In genomic region chr14:25202312-25202711, GRCm38 (mm10) we compare ENCODE assay signal across 15 mouse cellular contexts.
DNase-seq lines count a peak whose midpoint lies in the region; ATAC-seq and TF ChIP-seq lines count a peak whose summit lies in the region.
"Had no signal": no experiment of that assay in that cellular context is flagged by ENCODE, and none has a peak within 500 bp of the region (broad histone marks: within the 10 kb centered on the region; RNA-seq: fewer than 3 reads in every experiment).

No protein-coding gene starts in this region.

- H3K4me2 ChIP-seq in liver, embryonic 12.5 days: no peak overlapping the region
- H3K4me2 ChIP-seq: heart, embryonic 15.5 days; hindbrain, embryonic 14.5 days; midbrain, embryonic 15.5 days; neural tube, embryonic 12.5 days had no signal

- peak; percentile 38 for TF ChIP-seq CTCF in gastrocnemius, adult 2 months (IDR thresholded peaks at IDR 0.05)
- peak; percentile 21; the same call in 1 of the 2 replicates for TF ChIP-seq CTCF in liver, adult 2 months (IDR thresholded peaks at IDR 0.05; ENCODE audit: low read depth, low read length)
- peak; percentile 54 for TF ChIP-seq CTCF in cerebellum, adult 2 months (IDR thresholded peaks at IDR 0.05; ENCODE audit: borderline replicate concordance, insufficient read depth, low read depth, low read length)

- no peak overlapping the region for H3K27ac ChIP-seq in gastrocnemius, adult 2 months
- no peak overlapping the region for H3K27ac ChIP-seq in liver, adult 2 months (replicated peaks; ENCODE audit: insufficient read depth, low read depth, low read length)
- H3K27ac ChIP-seq in liver, embryonic 12.5 days: no peak overlapping the region
- H3K27ac ChIP-seq in cerebellum, adult 2 months (ENCODE audit: insufficient read depth, low read length): no peak overlapping the region
- peak overlapping the region; percentile 14; the same call in 1 of the 2 replicates for H3K27ac ChIP-seq in limb, embryonic 10.5 days
- H3K27ac ChIP-seq: heart, embryonic 15.5 days; hindbrain, embryonic 14.5 days; midbrain, embryonic 15.5 days; neural tube, embryonic 12.5 days had no signal

- H3K36me3 ChIP-seq in liver, adult 2 months (ENCODE audit: control insufficient read depth, insufficient read depth, low read length): no peaks in the 10 kb centered on the region
- no peaks in the 10 kb centered on the region for H3K36me3 ChIP-seq in liver, embryonic 12.5 days
- no peaks in the 10 kb centered on the region for H3K36me3 ChIP-seq in limb, embryonic 10.5 days
- H3K36me3 ChIP-seq: heart, embryonic 15.5 days; midbrain, embryonic 15.5 days; neural tube, embryonic 12.5 days had no signal

- TF ChIP-seq POLR2A in liver, adult 2 months (IDR thresholded peaks at IDR 0.05; ENCODE audit: extremely low read depth, insufficient read depth, low read length): no peak
- no peak for TF ChIP-seq POLR2A in cerebellum, adult 2 months (IDR thresholded peaks at IDR 0.05; ENCODE audit: borderline replicate concordance, insufficient read depth, low read length)

- WGBS in liver, adult 2 months: 62% methylated on average over 2 of the region's 2 CpGs
- WGBS in liver, embryonic 12.5 days (ENCODE audit: insufficient replicate concordance): 51% methylated on average over 2 of the region's 2 CpGs
- 97% methylated on average over 2 of the region's 2 CpGs for WGBS in cerebellum, adult 2 months
- 76% methylated on average over 2 of the region's 2 CpGs for WGBS in limb, embryonic 10.5 days

- ATAC-seq in liver, embryonic 12.5 days: no peak
- ATAC-seq: midbrain, embryonic 15.5 days; Patski had no signal

- no peaks in the 10 kb centered on the region for H3K79me2 ChIP-seq in liver, adult 2 months (ENCODE audit: control insufficient read depth, insufficient read depth, low read length)

- intact Hi-C loops in gastrocnemius, adult 2 months (cut with DNase I): no loop called here
- intact Hi-C loops in gastrocnemius, postnatal 14 days (cut with DNase I; ENCODE audit: low total_unique reads): no loop called here

- no peak overlapping the region for H3K4me3 ChIP-seq in gastrocnemius, adult 2 months
- no peak overlapping the region for H3K4me3 ChIP-seq in liver, adult 2 months (ENCODE audit: insufficient read depth, low read depth, low read length)
- H3K4me3 ChIP-seq in liver, embryonic 12.5 days: no peak overlapping the region
- H3K4me3 ChIP-seq in cerebellum, adult 2 months (replicated peaks; ENCODE audit: insufficient read depth, low read depth, low read length): no peak overlapping the region
- no peak overlapping the region for H3K4me3 ChIP-seq in limb, embryonic 10.5 days
- H3K4me3 ChIP-seq: erythroblast, embryonic 14.5 days; heart, embryonic 15.5 days; midbrain, embryonic 15.5 days; neural tube, embryonic 12.5 days had no signal

- no peak overlapping the region for H3K9ac ChIP-seq in liver, adult 2 months (ENCODE audit: low read depth, low read length)
- no peak overlapping the region for H3K9ac ChIP-seq in liver, embryonic 12.5 days
- H3K9ac ChIP-seq: heart, embryonic 15.5 days; hindbrain, embryonic 14.5 days; midbrain, embryonic 15.5 days; neural tube, embryonic 12.5 days had no signal

- peaks cover 3% of the 10 kb centered on the region for H3K4me1 ChIP-seq in liver, adult 2 months (ENCODE audit: control insufficient read depth, insufficient read depth, low read length)
- H3K4me1 ChIP-seq in liver, embryonic 12.5 days: 0 out of 2 replicates have a peak, but pooled peaks cover under 1% of the 10 kb centered on the region
- peaks cover 35% of the 10 kb centered on the region for H3K4me1 ChIP-seq in cerebellum, adult 2 months (ENCODE audit: control insufficient read depth, insufficient read depth, low read length)
- H3K4me1 ChIP-seq in limb, embryonic 10.5 days: peaks cover 45% of the 10 kb centered on the region
- H3K4me1 ChIP-seq: neural tube, embryonic 12.5 days had no signal

- no peaks in the 10 kb centered on the region for H3K27me3 ChIP-seq in liver, adult 2 months (ENCODE audit: control insufficient read depth, insufficient read depth, low read length)
- no peaks in the 10 kb centered on the region for H3K27me3 ChIP-seq in liver, embryonic 12.5 days (replicated peaks)
- H3K27me3 ChIP-seq in cerebellum, adult 2 months (ENCODE audit: control insufficient read depth, insufficient read depth, low read length): no peaks in the 10 kb centered on the region
- no peaks in the 10 kb centered on the region for H3K27me3 ChIP-seq in limb, embryonic 10.5 days (ENCODE audit: low read depth, poor library complexity, severe bottlenecking)
- H3K27me3 ChIP-seq: heart, embryonic 15.5 days; midbrain, embryonic 15.5 days; neural tube, embryonic 12.5 days; Patski had no signal

- DNase-seq in gastrocnemius, adult 2 months: no peak
- no peak for DNase-seq in gastrocnemius, postnatal 14 days
- no peak for DNase-seq in liver, adult 2 months (ENCODE audit: extremely low read depth, low read depth, low spot score)
- peak; percentile 60 to 72 for DNase-seq in cerebellum, adult 2 months
- no peak for DNase-seq in limb, embryonic 10.5 days (ENCODE audit: low spot score)
- no peak for DNase-seq in testis, postnatal 10 days (ENCODE audit: low spot score)
- no peak for DNase-seq in urinary bladder, adult 2 months (ENCODE audit: low spot score)
- DNase-seq: embryo, embryonic 11 days had no signal

- no peaks in the 10 kb centered on the region for H3K9me3 ChIP-seq in liver, embryonic 12.5 days (replicated peaks)
- no peaks in the 10 kb centered on the region for H3K9me3 ChIP-seq in limb, embryonic 10.5 days (replicated peaks)
- H3K9me3 ChIP-seq: heart, embryonic 15.5 days; midbrain, embryonic 15.5 days; neural tube, embryonic 12.5 days had no signal

Comparison
In these comparisons a context has a peak if more than half of its experiments do, and no peak if none do; other contexts are left out.
1. DNase-seq: peak in cerebellum, adult 2 months (2 of 2); none in gastrocnemius, adult 2 months (single experiment), gastrocnemius, postnatal 14 days (single experiment), liver, adult 2 months (single experiment), limb, embryonic 10.5 days (single experiment), testis, postnatal 10 days (single experiment) and urinary bladder, adult 2 months (single experiment).
2. Peak in every context shown above with its lines, with median percentiles within 50 percentile points of each other: CTCF ChIP-seq.